Mouse (Mus musculus) MEL (cell line): ENCODE data around the gene Camta1. TPM values are rescaled to one million over a fixed set of nuclear protein-coding genes. Genes with fewer than 3 reads are reported as not detected.

Source experiments
- DNase-seq: peaks from one replicate; pipeline ENCODE4 v3.0.0; 2011; ENCODE audit warnings: low read depth, low spot score
- H3K27ac ChIP-seq: 2 replicates; pipeline ENCODE4 v1.5.1; 2012; ENCODE audit warnings: low read depth, mild to moderate bottlenecking, control low read depth, low read length, moderate library complexity; ENCODE audit not compliant: control insufficient read depth
- H3K27me3 ChIP-seq, 2 experiments: fragments of 150-350 bp in 1 of 2; sonication (generic) in 1 of 2; 2 replicates each; pipeline ENCODE4 v1.6.1; 2012; ENCODE audit warnings: low read length in 2 of 2, mild to moderate bottlenecking in 2 of 2, improper control_type of control experiment in 1 of 2, moderate library complexity in 1 of 2; ENCODE audit not compliant: insufficient read depth in 2 of 2, control insufficient read depth in 1 of 2
- H3K36me3 ChIP-seq, 2 experiments: 2 replicates each; pipeline ENCODE4 v1.6.1; 2012 to 2014; ENCODE audit warnings: low read length in 2 of 2, improper control_type of control experiment in 1 of 2, inconsistent platforms in 1 of 2, mild to moderate bottlenecking in 1 of 2; ENCODE audit not compliant: insufficient read depth in 2 of 2, control insufficient read depth in 1 of 2
- H3K4me1 ChIP-seq, 2 experiments: fragments of 150-350 bp in 1 of 2; sonication (generic) in 1 of 2; 2 replicates each; pipeline ENCODE4 v1.6.1; 2012; ENCODE audit warnings: low read length in 2 of 2, improper control_type of control experiment in 1 of 2, mild to moderate bottlenecking in 1 of 2; ENCODE audit not compliant: insufficient read depth in 2 of 2, control insufficient read depth in 1 of 2
- H3K4me3 ChIP-seq, 2 experiments: fragments of 150-350 bp in 1 of 2; sonication (generic) in 1 of 2; 2 replicates each; pipeline ENCODE4 v1.5.1; 2012; ENCODE audit warnings: low read depth in 2 of 2, low read length in 2 of 2, mild to moderate bottlenecking in 2 of 2, moderate library complexity in 2 of 2, control low read depth in 1 of 2, improper control_type of control experiment in 1 of 2; ENCODE audit not compliant: control insufficient read depth in 1 of 2, insufficient read depth in 1 of 2
- H3K79me2 ChIP-seq: 2 replicates; pipeline ENCODE4 v1.6.1; 2012; ENCODE audit warnings: mild to moderate bottlenecking, low read length, moderate library complexity; ENCODE audit not compliant: control insufficient read depth, poor library complexity, insufficient read depth
- H3K9ac ChIP-seq: 2 replicates; pipeline ENCODE4 v1.6.1; 2012; ENCODE audit warnings: low read depth, mild to moderate bottlenecking, control low read depth, low read length, moderate library complexity; ENCODE audit not compliant: control insufficient read depth, poor library complexity, severe bottlenecking
- H3K9me3 ChIP-seq: fragments of 150-350 bp; sonication (generic); replicated peaks from 2 replicates; pipeline ENCODE4 v1.6.1; 2012; ENCODE audit warnings: mild to moderate bottlenecking, low read length, improper control_type of control experiment, moderate library complexity; ENCODE audit not compliant: insufficient read depth
- BHLHE40 ChIP-seq: IDR thresholded peaks from 2 replicates; pipeline ENCODE4 v1.6.1; 2012; ENCODE audit warnings: low read depth, mild to moderate bottlenecking, inconsistent platforms, low read length, improper control_type of control experiment, borderline replicate concordance
- CHD1 ChIP-seq: IDR thresholded peaks from 2 replicates; pipeline ENCODE4 v1.6.1; 2012; ENCODE audit warnings: low read depth, mild to moderate bottlenecking, inconsistent platforms, low read length, improper control_type of control experiment
- CTCF ChIP-seq, 3 experiments: IDR thresholded peaks in 2 of 3; conservative IDR thresholded peaks in 1 of 3; 2 replicates each; pipeline ENCODE4 v1.5.1; 2011 to 2012; ENCODE audit warnings: low read length in 3 of 3, low read depth in 2 of 3, mild to moderate bottlenecking in 2 of 3, improper control_type of control experiment in 1 of 3, inconsistent platforms in 1 of 3, mixed read lengths in 1 of 3, moderate library complexity in 1 of 3; ENCODE audit not compliant: control insufficient read depth in 1 of 3, insufficient read depth in 1 of 3, poor library complexity in 1 of 3, severe bottlenecking in 1 of 3
- E2F4 ChIP-seq: IDR thresholded peaks from 2 replicates; pipeline ENCODE4 v1.6.1; 2011; ENCODE audit warnings: low read depth, low read length, improper control_type of control experiment, borderline replicate concordance
- EP300 ChIP-seq, 2 experiments: IDR thresholded peaks; 2 replicates each; pipeline ENCODE4 v1.6.1; 2011; ENCODE audit warnings: improper control_type of control experiment in 2 of 2, low read length in 2 of 2, low read depth in 1 of 2, mild to moderate bottlenecking in 1 of 2
- ETS1 ChIP-seq: IDR thresholded peaks from 2 replicates; pipeline ENCODE4 v1.6.1; 2012; ENCODE audit warnings: low read depth, mild to moderate bottlenecking, inconsistent platforms, low read length, improper control_type of control experiment, moderate library complexity
- GABPA ChIP-seq: IDR thresholded peaks from 2 replicates; pipeline ENCODE4 v1.6.1; 2012; ENCODE audit warnings: low read depth, mild to moderate bottlenecking, inconsistent platforms, low read length, improper control_type of control experiment, moderate library complexity
- GATA1 ChIP-seq: IDR thresholded peaks from 2 replicates; pipeline ENCODE4 v1.6.1; 2011; ENCODE audit warnings: low read depth, low read length, improper control_type of control experiment
- JUND ChIP-seq: IDR thresholded peaks from 2 replicates; pipeline ENCODE4 v1.6.1; 2011; ENCODE audit warnings: low read depth, mild to moderate bottlenecking, improper control_type of control experiment, low read length
- KAT2A ChIP-seq: conservative IDR thresholded peaks from 2 replicates; pipeline ENCODE4 v1.6.1; 2012; ENCODE audit warnings: low read depth, low read length, improper control_type of control experiment, inconsistent platforms
- MAFK ChIP-seq: IDR thresholded peaks from 2 replicates; pipeline ENCODE4 v1.6.1; 2011; ENCODE audit warnings: low read depth, mild to moderate bottlenecking, low read length, improper control_type of control experiment, borderline replicate concordance
- MAX ChIP-seq: IDR thresholded peaks from 2 replicates; pipeline ENCODE4 v1.6.1; 2011; ENCODE audit warnings: low read length, improper control_type of control experiment
- MEF2A ChIP-seq: IDR thresholded peaks from 2 replicates; pipeline ENCODE4 v1.6.1; 2014; ENCODE audit warnings: low read depth, mild to moderate bottlenecking, inconsistent platforms, low read length, improper control_type of control experiment; ENCODE audit not compliant: poor library complexity, insufficient replicate concordance, severe bottlenecking; ENCODE audit errors: extremely low read depth
- MYB ChIP-seq: IDR thresholded peaks from 2 replicates; pipeline ENCODE4 v1.6.1; 2011; ENCODE audit warnings: mild to moderate bottlenecking, low read depth, low read length, improper control_type of control experiment
- MYC ChIP-seq: IDR thresholded peaks from 2 replicates; pipeline ENCODE4 v1.6.1; 2011; ENCODE audit warnings: low read depth, mild to moderate bottlenecking, low read length, improper control_type of control experiment, moderate library complexity
- NRF1 ChIP-seq: IDR thresholded peaks from 2 replicates; pipeline ENCODE4 v1.6.1; 2014; ENCODE audit warnings: low read depth, mild to moderate bottlenecking, inconsistent platforms, low read length, improper control_type of control experiment, moderate library complexity; ENCODE audit not compliant: poor library complexity, insufficient read depth, severe bottlenecking
- POLR2A ChIP-seq, 2 experiments: IDR thresholded peaks; 2 replicates each; pipeline ENCODE4 v1.6.1; 2011 to 2012; ENCODE audit warnings: low read length in 2 of 2, mild to moderate bottlenecking in 2 of 2, control low read depth in 1 of 2, improper control_type of control experiment in 1 of 2, low read depth in 1 of 2, moderate library complexity in 1 of 2; ENCODE audit not compliant: control insufficient read depth in 1 of 2, insufficient read depth in 1 of 2, poor library complexity in 1 of 2
- POLR2AphosphoS2 ChIP-seq: IDR thresholded peaks from 2 replicates; pipeline ENCODE4 v1.6.1; 2011; ENCODE audit warnings: low read length, improper control_type of control experiment
- RAD21 ChIP-seq: IDR thresholded peaks from 2 replicates; pipeline ENCODE4 v1.6.1; 2011; ENCODE audit warnings: mild to moderate bottlenecking, low read depth, low read length, improper control_type of control experiment
- SMC3 ChIP-seq: IDR thresholded peaks from 2 replicates; pipeline ENCODE4 v1.6.1; 2011; ENCODE audit warnings: low read depth, low read length, improper control_type of control experiment
- TBP ChIP-seq: IDR thresholded peaks from 2 replicates; pipeline ENCODE4 v1.8.0; 2011; ENCODE audit warnings: low read depth, low read length, improper control_type of control experiment
- USF1 ChIP-seq: IDR thresholded peaks from 2 replicates; pipeline ENCODE4 v1.6.1; 2014; ENCODE audit warnings: low read depth, mild to moderate bottlenecking, inconsistent platforms, low read length, improper control_type of control experiment, moderate library complexity
- ZMIZ1 ChIP-seq: IDR thresholded peaks from 2 replicates; pipeline ENCODE4 v1.6.1; 2012; ENCODE audit warnings: low read depth, mild to moderate bottlenecking, inconsistent platforms, low read length, improper control_type of control experiment, moderate library complexity
- polyA plus RNA-seq, 2 experiments: library from polyadenylated mRNA; stranded (reverse) in 1 of 2; unstranded in 1 of 2; fragments of >175 nt in 1 of 2; fragments of >200 nt in 1 of 2; gene quantifications; 2 replicates each; pipeline versions ENCODE4 v1.2.1 to v1.2.4; 2012; ENCODE audit warnings: low replicate concordance in 2 of 2, low read depth in 1 of 2; ENCODE audit not compliant: insufficient read length in 2 of 2, insufficient read depth in 1 of 2, missing spikeins in 1 of 2
- total RNA-seq: library from RNA; depleted of rRNA; stranded (reverse); fragments of 300-350 nt; gene quantifications from 2 replicates; pipeline ENCODE4 v1.2.3, GENCODE M21; 2012

The Camta1 gene
- total and polyA plus RNA-seq, 3 experiments = 28.2 to 87.5 TPM; not detected in 1

- TF ChIP-seq NRF1 = no peak
- TF ChIP-seq MYB = no peak
- TF ChIP-seq ZMIZ1 = no peak
- TF ChIP-seq RAD21 = no peak
- no peak for TF ChIP-seq GABPA
- TF ChIP-seq KAT2A = no peak
- no peak for TF ChIP-seq MEF2A
- no peak for TF ChIP-seq E2F4
- DNase-seq = no peak
- Histone ChIP-seq H3K27ac (no peak overlapping the region), H3K4me1 (no peaks in the 10 kb centered on the region), H3K79me2 (no peaks in the 10 kb centered on the region), H3K27me3 (no peaks in the 10 kb centered on the region), H3K4me3 (no peak overlapping the region), H3K9me3 (no peaks in the 10 kb centered on the region), H3K36me3 (no peaks in the 10 kb centered on the region; a peak in 1 of 4 replicates), H3K9ac (no peak overlapping the region)
Observed at GRCm38 (mm10) chr4:151015946-151016345, 845.7 kb downstream of the Camta1 start.

GRCm38 (mm10) chr4:151010316-151010715 is 851.4 kb downstream of the Camta1 start:
- Histone ChIP-seq H3K36me3 (no peaks in the 10 kb centered on the region), H3K27ac (no peak overlapping the region), H3K79me2 (no peaks in the 10 kb centered on the region), H3K9me3 (no peaks in the 10 kb centered on the region), H3K9ac (no peak overlapping the region), H3K4me3 (no peak overlapping the region), H3K4me1 (no peaks in the 10 kb centered on the region), H3K27me3 (no peaks in the 10 kb centered on the region)
- DNase-seq = no peak
- TF ChIP-seq MAFK = no peak
- no peak for TF ChIP-seq EP300 (IDR thresholded peaks at IDR 0.05; ENCODE audit: low read depth in 1 of 2, low read length in 2 of 2)
- no peak for TF ChIP-seq USF1
- TF ChIP-seq MAX = no peak
- TF ChIP-seq GATA1 = no peak
- TF ChIP-seq POLR2A (IDR thresholded peaks at IDR 0.05; ENCODE audit: control insufficient read depth in 1 of 2, insufficient read depth in 1 of 2, low read depth in 1 of 2, low read length in 2 of 2, poor library complexity in 1 of 2) = no peak
- TF ChIP-seq ZMIZ1 = no peak
- TF ChIP-seq ETS1 = no peak
- no peak for TF ChIP-seq GABPA
- TF ChIP-seq TBP = no peak
- TF ChIP-seq NRF1 = no peak
- TF ChIP-seq JUND = no peak
- TF ChIP-seq E2F4 = no peak
- no peak for TF ChIP-seq POLR2AphosphoS2
- TF ChIP-seq SMC3 = no peak
- TF ChIP-seq CHD1 = no peak
- TF ChIP-seq BHLHE40 = no peak
- TF ChIP-seq MYC = no peak
- TF ChIP-seq CTCF (IDR thresholded peaks at IDR 0.05 in 2 of 3, conservative IDR thresholded peaks at IDR 0.05 in 1 of 3; ENCODE audit: control insufficient read depth in 1 of 3, insufficient read depth in 1 of 3, low read depth in 2 of 3, low read length in 3 of 3, poor library complexity in 1 of 3, severe bottlenecking in 1 of 3) = no peak
